Mouse (Mus musculus) erythroid progenitor cell, adult 5-6 weeks (primary cell): Measurements from ENCODE around the gene Hba-a1. TPM values are rescaled to one million over a fixed set of nuclear protein-coding genes. Genes with fewer than 3 reads are reported as not detected.
"Not testable (repeated sequence)": the region's sequence is repeated elsewhere in the genome, so short reads cannot be mapped to it uniquely, and the experiment has no call there.

ENCODE experiments used
- ATAC-seq: replicated peaks from 2 replicates; pipeline ENCODE4 v1.8.0; 2016; ENCODE audit warnings: moderate number of reproducible peaks, mild to moderate bottlenecking, moderate TSS enrichment, inconsistent platforms; ENCODE audit not compliant: poor library complexity, low FRiP score, severe bottlenecking
- total RNA-seq, 2 experiments: library from RNA; stranded (forward) in 1 of 2; stranded (reverse) in 1 of 2; fragments of 150-400 nt in 1 of 2; fragments of 186-747, 209-891 nt in 1 of 2; gene quantifications; 2 replicates each; pipeline versions ENCODE4 v1.2.3 to v1.2.4; 2015 to 2017; ENCODE audit warnings: low replicate concordance in 2 of 2

The Hba-a1 gene
- total RNA-seq, 2 experiments from 2014 or later: 12,236 to 47,098 TPM

DNA sequence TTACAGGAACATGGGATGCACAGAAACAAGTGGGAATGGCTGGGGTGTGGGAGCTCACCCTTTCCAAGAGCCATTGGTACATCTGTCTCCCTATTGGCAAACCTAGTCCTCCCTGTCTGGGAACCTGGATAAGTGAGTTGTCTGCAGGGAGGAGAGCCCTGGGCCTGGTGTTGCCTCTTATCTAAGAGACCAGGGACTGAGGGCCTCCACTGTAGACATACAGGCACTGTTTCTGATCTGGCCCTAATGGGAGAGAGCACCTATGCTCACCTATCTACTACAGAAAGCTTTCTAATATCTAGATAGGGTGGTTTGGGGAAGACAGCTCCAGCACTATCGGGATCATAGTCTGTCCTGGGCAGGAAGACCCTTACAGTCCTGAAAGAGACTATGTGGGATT, 27.2 kb upstream of the Hba-a1 start:
- ATAC-seq: peak; percentile 93

DNA sequence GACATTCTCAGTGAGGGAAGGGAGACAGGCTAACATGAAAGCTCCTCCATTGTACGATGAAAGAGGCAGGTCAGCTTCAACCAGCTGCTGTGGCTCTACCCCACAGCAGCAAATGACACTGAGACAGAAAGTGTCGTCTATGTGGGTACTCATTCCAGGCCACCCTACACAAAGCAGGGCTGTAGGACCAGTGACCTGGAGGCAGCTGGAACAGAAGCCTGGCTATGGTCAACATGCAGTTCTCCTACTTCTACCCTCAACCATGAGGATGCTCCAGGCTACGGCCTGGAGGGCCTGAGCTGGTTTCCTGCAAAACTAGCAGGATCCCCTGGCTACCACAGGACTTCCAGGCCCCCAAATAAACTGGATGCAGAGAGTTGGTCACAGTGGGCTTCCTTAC, 26.7 kb upstream of the Hba-a1 start:
- peak; percentile 0; the same call in 1 of the 2 replicates for ATAC-seq

DNA sequence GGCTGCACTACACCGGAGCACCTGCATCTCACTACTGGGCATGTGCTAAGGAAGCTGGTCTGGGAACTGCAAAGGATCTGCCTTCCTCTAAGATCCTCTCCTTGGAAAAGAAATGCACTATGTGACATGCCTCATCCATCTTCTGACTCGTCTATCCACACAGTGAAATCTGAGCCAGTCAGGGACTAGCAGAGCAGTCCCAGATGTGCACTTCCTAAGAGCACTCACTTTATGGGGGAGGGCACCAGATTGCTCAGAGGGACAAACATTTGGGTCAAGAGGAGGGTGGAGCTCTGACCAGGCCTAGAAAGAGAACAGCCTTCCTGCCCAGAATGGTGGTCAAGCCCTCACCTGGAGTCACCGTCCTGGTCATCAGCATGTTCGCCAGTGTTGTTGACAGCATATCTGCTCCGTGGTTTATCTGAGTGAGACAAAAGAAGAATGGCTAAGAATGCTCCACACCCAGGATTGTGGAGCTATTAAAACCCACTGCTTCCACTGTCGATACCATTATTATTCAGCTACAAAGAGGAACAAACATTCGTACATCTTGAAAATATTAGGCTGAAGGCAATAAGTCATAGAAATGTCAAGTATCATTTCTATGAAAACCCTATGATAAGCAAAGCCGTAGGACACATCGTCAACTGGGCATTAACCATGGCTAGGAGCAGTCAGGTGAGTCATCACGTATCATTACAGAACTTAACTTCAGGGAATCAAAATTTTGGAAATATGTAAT, 20.5 kb upstream of the Hba-a1 start:
- no peak for ATAC-seq

DNA sequence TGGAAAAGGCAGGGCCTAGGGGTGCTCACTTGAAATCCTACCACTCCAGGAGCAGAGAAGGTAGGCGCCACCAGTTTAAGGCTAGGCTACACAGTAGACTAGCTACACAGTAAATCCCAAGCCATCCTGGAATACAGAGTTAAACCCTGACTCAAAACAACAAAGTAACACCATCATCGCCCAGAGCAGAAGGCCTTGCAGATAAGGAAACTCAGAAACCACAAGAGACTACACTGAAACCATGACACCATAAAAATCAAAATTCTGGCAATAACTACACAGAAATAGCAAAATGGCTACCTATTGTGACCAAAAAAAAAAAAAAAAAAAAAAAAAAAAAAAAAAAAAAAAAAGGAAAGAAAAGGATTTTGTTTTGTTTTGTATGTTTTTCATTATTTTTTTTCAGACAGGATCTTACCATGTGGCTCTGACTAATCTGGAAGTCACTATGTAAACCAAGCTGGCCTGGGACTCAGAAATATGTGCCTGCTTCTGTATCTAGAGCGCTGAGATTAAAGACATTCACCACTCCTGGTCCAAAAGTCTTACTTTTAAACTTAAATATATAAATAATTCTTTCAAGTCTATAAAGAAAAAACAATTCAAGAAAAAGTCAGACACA, 18.1 kb upstream of the Hba-a1 start:
- ATAC-seq: peak; percentile 60

DNA sequence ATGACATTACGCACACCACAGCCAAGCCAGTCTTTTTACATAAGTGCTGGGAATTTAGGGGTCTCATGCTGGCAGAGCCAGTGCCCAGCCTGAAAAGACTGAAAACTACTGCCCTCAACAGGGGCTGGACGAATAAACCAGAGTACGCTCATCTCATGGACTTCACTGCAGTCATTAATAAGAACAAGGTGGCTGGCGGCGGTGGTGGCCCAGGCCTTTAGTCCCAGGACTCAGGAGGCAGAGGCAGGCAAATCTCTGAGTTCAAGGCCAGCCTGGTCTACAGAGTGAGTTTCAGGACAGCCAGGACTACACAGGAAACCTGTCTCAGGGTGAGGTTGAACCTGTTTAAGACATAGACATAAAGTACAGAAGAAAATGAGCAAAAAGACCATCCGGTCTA, 17.1 kb upstream of the Hba-a1 start:
- no peak for ATAC-seq

DNA sequence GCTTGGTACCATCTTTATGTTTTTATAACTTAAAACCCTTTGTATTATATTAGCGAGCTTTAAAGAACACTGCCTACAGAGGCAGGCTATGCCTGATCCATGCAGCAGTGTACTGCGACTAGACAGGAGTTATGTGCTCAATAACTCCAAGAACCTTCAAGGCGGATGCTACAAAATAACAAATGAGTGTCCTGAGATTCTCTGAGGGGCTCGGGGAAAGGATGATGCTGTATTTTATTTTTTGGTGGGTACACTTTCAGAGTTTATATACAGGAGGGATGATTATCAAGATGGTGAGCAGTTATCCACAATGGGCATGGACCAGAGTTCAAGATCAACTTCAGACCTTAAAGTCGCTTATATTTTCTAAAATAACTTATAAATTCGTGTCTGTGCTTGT, 16.5 kb upstream of the Hba-a1 start:
- no peak for ATAC-seq

DNA sequence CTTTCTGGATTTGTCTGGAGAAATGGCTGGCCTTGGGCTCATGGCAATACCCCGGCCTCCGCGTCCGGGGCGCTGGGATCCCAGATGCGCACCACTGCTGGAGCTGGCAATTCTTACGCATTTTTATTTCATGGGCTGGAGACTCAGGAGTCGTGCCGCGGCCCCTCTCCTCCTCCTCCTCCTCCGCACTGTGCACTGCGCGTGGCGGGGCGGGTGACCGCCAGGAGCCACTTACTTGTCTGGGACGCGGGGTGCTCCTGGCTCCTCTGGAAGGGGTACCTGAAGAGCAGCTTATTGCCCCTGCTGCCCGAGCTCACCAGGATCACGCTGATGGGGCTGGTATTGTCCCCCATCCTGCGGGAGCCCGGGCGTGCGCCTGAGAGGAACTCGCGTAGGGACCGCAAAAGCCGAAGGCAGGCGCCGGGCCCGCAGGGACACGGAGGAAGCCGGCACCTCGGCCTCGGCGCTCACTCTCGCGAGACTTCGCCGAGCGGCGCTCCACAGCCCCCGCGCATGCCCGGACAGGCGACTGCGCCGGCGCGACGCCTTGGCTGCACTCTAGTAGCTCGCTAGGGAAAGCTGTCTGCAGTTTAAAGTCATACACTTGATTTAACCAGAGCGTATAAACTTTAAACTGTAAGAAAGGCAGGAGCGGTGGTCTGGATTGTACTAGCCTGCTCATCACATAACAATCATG, 16.0 kb upstream of the Hba-a1 start, which contains the start of gene Nprl3:
Gene Nprl3 (minus strand): TSS at position 520 of the 697 bp plus-strand sequence.
- ATAC-seq: peak; percentile 73

DNA sequence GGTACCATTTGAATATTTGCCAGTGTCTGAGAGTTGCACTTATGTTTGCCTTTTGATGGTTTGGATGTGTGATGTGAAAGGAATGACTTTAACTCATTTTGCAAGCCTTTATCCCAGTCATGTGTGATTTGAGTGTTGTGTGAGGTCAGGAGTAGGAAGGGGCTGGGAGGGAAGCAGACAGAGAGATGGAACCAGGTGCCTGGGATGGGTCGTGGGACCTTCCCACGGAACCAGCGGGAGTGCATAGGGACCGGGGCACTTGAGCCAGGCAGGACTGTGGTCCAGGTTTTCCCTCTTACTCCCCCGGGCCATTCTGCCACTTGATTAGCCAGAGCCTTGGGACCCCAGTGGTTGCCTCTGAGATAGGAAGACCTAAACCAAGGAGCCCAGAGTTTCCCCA, 15.3 kb upstream of the Hba-a1 start:
- ATAC-seq: peak; percentile 10

DNA sequence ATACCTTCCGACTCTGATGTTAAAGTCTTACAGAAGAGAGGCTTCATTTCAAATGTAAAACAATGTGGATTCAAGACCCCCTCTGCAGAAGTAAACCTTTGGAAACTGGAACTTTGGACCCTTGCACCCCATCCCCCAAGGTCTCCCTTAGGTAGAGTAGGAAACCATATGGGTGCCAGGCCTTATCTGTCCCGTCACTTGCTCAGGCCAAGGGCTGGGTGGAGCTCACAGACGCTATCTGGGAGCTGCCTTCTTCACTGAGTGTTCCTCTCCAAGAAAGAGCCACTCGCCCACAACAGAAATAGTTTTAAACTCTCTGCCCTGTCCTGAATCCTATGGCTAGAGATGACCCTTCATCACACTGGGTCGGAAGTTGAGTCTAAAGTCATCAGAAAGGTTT, 14.4 kb upstream of the Hba-a1 start:
- ATAC-seq: peak; percentile 76

DNA sequence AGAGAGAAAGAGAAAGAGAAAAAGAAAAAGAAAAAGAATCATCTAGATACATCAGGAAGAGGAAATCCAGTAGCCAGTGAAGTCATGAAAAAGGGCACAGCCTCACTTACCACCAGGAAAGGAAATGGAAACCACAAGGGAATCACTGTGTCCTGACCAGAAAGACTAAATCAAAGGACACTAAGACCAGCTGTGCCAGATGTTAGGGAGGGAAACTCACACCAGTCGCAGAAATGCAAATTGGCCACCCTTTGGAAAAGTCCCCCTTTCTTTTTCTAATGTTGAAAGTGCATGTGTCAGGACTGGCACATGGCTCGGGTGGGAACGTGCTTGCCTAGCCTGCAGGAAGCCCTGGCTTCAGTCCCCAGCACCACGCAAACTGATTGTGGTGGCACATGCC, 12.1 kb upstream of the Hba-a1 start:
- ATAC-seq: no peak

DNA sequence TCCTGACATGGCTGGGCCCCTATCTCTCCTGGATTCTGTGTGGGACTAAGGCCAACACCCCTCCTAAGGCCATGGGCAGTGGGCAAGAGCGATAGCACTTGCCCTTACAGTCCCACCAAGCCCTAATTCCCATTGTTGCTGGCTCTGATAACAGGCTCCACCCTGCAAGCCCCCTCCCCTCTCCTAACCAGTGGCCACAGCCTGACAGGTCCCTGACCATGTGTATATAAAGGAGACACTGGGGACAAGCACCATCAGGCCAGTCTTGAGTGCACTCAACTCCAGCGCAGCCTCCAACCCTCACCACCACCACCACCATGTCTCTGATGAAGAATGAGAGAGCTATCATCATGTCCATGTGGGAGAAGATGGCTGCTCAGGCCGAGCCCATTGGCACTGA, 7.0 kb upstream of the Hba-a1 start, which contains the start of gene Hba-x:
Gene Hba-x (plus strand): TSS at position 54 of the 400 bp plus-strand sequence.
- ATAC-seq: no peak

DNA sequence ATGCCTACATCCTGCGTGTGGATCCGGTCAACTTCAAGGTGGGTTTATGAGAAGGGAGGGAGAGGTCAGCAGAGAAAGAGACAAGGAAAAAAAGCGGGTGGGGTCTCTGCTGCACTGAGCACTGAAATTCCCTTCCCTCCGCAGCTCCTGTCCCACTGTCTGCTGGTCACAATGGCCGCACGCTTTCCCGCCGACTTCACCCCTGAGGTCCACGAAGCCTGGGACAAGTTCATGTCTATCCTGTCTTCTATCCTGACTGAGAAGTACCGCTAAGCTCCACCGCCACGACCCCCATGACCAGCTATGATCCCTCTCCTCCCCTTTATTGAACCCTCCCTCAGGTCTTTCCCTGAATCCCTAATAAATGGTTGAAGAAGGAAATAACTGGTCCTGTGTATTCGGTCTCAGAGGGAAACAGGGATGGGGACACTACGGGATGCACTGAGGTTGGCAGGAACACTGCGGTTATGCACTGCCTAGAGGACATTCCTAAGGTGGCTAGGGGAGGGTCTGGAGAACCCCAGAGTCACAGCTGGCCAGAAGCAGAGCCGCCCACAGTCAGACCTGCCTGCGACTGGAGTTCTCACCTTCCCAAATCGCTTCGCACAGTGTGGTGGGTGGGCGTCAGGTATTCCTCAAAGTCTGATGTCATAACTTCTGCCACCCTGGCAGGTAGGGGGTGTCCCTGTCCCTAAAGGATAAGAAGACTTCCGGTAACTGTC, 5.4 kb upstream of the Hba-a1 start:
- ATAC-seq: no peak

DNA sequence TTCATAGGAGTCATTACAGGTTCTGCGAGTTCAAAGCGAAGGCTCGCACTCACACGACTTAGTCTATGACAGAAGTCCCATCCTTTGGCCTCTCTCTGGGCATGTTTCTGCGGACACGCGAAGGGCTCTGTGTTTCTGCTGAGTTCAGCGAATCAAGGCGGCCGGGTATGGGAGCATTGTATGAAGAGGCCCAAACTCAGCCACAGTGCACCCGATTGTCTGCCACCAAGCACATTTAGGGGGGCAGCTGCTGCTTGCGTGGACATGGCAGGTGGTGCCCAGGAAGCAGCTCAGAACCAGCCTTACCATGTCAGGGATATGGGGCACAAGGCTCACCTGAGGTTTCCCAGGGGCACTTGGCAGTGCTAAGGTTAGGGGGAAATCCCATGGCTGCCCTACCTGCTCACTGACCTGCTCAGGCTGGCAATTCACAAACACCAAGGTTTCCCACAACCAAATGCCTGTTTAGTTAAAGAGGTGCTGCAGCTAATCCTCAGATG, 4.8 kb upstream of the Hba-a1 start:
- no peak for ATAC-seq

DNA sequence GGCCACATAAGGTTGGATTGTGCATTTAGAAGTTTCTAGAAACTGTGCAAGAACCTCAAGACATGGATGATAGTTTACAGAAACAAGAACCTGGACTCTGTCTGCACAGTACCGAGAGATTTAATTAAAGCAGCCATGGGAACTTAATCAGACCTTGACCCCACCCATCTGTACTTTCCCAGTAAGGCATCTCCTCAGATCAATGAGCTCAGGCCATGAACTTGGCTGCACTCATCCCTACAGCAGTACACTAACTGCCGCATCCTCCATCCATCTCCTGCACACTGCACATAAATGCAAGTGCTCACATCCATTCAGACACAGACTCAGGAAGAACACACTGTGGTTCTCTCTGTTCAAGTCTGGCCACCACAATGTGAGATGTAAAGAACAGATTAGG, 2.7 kb upstream of the Hba-a1 start:
- no peak for ATAC-seq

DNA sequence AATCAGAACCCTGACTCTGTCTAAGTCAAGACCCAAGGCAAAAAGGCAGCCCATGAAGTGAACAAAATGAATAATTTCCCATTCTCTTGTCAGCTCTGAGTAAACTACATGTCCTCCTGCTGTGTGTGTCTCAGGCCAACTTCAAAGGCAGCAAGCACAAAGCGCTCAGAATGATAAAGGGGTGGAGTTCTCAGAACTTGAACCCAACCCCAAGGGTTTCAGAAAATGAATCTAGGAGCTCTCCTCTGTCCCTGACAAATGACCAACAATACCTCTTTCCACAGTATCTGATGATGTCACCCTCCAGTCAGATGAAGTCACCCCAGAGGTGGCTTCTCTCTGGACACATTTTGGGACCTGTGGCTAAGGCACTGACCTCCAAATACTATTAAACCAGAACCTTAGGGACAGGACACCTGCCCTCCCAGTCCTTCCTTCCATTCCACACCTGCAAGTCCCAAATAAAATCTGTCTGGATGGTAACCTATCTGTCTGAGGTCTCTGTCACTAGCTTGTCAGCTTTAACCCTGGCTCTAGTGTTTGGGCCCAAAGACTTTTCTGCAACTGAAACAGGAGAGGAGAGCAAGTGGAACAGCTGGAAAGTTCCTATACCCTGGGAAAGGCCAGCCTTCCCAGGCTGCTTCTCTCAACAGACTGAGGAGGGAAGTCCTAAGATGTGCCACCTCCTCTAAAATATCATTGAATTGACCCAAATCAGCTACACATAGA, 1.7 kb upstream of the Hba-a1 start:
- ATAC-seq: no peak

DNA sequence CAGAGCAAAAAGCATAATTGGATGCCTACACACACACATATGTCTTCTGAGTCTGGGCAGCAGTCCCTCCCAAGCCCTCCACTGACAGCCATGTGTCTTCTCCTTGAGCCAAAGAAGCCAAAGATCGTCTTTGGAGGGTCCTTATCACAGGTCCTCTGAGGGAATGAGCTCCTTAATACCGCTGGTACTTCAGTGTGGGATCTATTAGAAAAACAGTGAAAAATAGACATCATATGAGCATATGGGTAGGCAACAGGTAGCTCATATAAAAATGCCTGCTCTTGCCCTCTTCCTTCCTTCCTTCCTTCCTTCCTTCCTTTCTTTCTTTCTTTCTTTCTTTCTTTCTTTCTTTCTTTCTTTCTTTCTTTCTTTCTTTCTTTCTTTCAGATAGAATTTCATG, 1.3 kb downstream of the Hba-a1 start:
- ATAC-seq: peak; percentile 20

DNA sequence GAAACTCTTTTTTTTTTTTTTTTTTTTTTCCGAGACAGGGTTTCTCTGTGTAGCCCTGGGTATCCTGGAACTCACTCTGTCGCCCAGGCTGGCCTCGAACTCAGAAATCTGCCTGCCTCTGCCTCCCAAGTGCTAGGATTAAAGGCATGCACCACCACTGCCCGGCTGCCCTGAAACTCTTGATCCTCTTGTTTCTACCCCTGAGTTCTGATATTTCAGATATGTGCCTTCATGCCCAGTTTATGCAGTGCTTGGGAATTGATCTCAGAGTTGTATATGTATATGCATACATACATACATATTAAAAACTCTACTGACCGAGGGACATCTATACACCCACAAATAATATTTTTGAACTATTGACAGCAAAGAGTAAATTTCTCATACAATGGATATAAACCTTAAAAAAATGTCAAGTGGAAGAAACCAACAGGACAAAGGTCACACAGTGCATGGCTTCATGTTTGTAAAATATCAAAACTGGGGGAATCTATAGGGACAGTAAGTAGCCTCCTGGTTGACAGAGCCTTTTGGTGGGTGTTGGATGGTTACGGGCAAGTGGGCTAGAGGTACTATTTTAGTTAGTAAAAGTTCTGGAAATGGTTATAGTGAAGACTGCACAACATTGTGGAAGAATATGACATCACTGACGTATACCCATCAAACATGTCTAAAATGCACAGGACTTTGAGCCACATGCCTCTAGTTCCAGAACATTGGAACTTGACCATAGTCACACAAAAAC, 1.9 kb downstream of the Hba-a1 start:
- peak; percentile 31 for ATAC-seq

DNA sequence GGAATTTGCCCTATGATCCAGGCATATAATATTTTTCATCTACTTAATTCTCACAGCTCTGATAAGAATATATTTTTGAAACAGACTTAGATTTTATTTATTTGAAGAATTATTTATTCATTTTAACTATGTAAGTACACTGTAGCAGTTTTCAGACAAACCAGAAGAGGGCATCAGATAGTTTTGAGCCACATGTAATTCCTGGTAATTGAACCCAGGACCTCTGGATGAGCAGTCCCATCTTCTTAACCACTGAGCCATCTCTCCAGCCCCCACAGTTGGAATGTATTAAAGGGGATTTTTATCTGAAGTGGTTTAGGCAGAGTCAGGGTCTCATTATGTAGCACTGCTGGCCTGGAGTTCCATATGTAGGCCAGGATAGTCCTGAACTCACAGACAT, 2.6 kb downstream of the Hba-a1 start:
- not testable (repeated sequence) for ATAC-seq
